Mouse (Mus musculus) adipose tissue, adult 10 weeks (tissue): ENCODE results near the gene Olfr615. TPM values are rescaled to one million over a fixed set of nuclear protein-coding genes. Genes with fewer than 3 reads are reported as not detected.

Experiments
- polyA plus RNA-seq: library from polyadenylated mRNA; stranded (reverse); fragments of 350-450 nt; fragmentation: Illumina TruSeq; extraction: RNeasy Lipid Tissue Mini Kit (QIAGEN cat#74804); gene quantifications from one replicate; pipeline ENCODE4 v1.2.3, GENCODE M21; 2014; ENCODE audit warnings: low read depth, low replicate concordance

Olfr615 gene
- not detected for polyA plus RNA-seq

GRCm38 (mm10) chr7:103555779-103556178, at the start of gene Olfr615:
Olfr615 (plus strand) TSS chr7:103556079.

GRCm38 (mm10) chr7:103512022-103512421, 43.9 kb upstream of the Olfr615 start, which contains the start of gene Olfr610:
Olfr610 (minus strand) TSS chr7:103512122.

GRCm38 (mm10) chr7:103520746-103521145, 35.1 kb upstream of the Olfr615 start, which contains the start of gene Olfr611:
Olfr611 (minus strand) TSS chr7:103520846.

GRCm38 (mm10) chr7:103542617-103543016, 13.3 kb upstream of the Olfr615 start, which contains the start of gene Olfr612:
Olfr612 (minus strand) TSS chr7:103542717.

GRCm38 (mm10) chr7:103547774-103548173, 8.1 kb upstream of the Olfr615 start, which contains the start of gene Olfr613:
Olfr613 (plus strand) TSS chr7:103548074.

GRCm38 (mm10) chr7:103569043-103569442, 13.2 kb downstream of the Olfr615 start, which contains the start of gene Olfr616:
Olfr616 (minus strand) TSS chr7:103569143.

GRCm38 (mm10) chr7:103572761-103573160, 16.9 kb downstream of the Olfr615 start, which contains the start of gene Olfr617:
Olfr617 (plus strand) TSS chr7:103573061.

GRCm38 (mm10) chr7:103589803-103590202, 33.9 kb downstream of the Olfr615 start, which contains the start of gene Olfr618:
Olfr618 (plus strand) TSS chr7:103590103.

GRCm38 (mm10) chr7:103600275-103600674, 44.4 kb downstream of the Olfr615 start, which contains the start of gene Olfr619:
Olfr619 (plus strand) TSS chr7:103600575.

GRCm38 (mm10) chr7:103612434-103612833, 56.6 kb downstream of the Olfr615 start, which contains the start of gene Olfr620:
Olfr620 (minus strand) TSS chr7:103612534.

Other genes with a start within 250 kb of the Olfr615 start
- not detected for gene Olfr597, start 239.8 kb upstream of the Olfr615 start, polyA plus RNA-seq
- not detected for gene Olfr598, start 232.5 kb upstream of the Olfr615 start, polyA plus RNA-seq
- gene Olfr599, start 220.2 kb upstream of the Olfr615 start, polyA plus RNA-seq = not detected
- gene Olfr600, start 206.4 kb upstream of the Olfr615 start, polyA plus RNA-seq = not detected
- gene Olfr601, start 193.4 kb upstream of the Olfr615 start, polyA plus RNA-seq = not detected
- gene Olfr603, start 169.9 kb upstream of the Olfr615 start, polyA plus RNA-seq = not detected
- gene Usp17lc, start 141.0 kb upstream of the Olfr615 start, polyA plus RNA-seq = not detected
- not detected for gene Olfr605, start 110.6 kb upstream of the Olfr615 start, polyA plus RNA-seq
- gene Olfr606, start 107.0 kb upstream of the Olfr615 start, polyA plus RNA-seq = not detected
- gene Olfr607, start 91.9 kb upstream of the Olfr615 start, polyA plus RNA-seq = not detected
- gene Olfr608, start 86.2 kb upstream of the Olfr615 start, polyA plus RNA-seq = not detected
- gene Olfr609, start 58.0 kb upstream of the Olfr615 start, polyA plus RNA-seq = not detected
- gene Olfr610, start 44.0 kb upstream of the Olfr615 start, polyA plus RNA-seq = not detected
- gene Olfr611, start 35.2 kb upstream of the Olfr615 start, polyA plus RNA-seq = not detected
- gene Olfr612, start 13.4 kb upstream of the Olfr615 start, polyA plus RNA-seq = not detected
- gene Olfr613, start 8.0 kb upstream of the Olfr615 start, polyA plus RNA-seq = not detected
- not detected for gene Olfr616, start 13.1 kb downstream of the Olfr615 start, polyA plus RNA-seq
- not detected for gene Olfr617, start 17.0 kb downstream of the Olfr615 start, polyA plus RNA-seq
- not detected for gene Olfr618, start 34.0 kb downstream of the Olfr615 start, polyA plus RNA-seq
- gene Olfr619, start 44.5 kb downstream of the Olfr615 start, polyA plus RNA-seq = not detected
- gene Olfr620, start 56.5 kb downstream of the Olfr615 start, polyA plus RNA-seq = not detected
- gene Olfr622, start 86.6 kb downstream of the Olfr615 start, polyA plus RNA-seq = not detected
- not detected for gene Olfr623, start 107.6 kb downstream of the Olfr615 start, polyA plus RNA-seq
- 0.11 TPM for gene Olfr624, start 115.1 kb downstream of the Olfr615 start, polyA plus RNA-seq
- gene Olfr625-ps1, start 126.6 kb downstream of the Olfr615 start, polyA plus RNA-seq = not detected
- not detected for gene Olfr243, start 158.6 kb downstream of the Olfr615 start, polyA plus RNA-seq
- gene Olfr628, start 174.3 kb downstream of the Olfr615 start, polyA plus RNA-seq = not detected
- gene Olfr629, start 188.9 kb downstream of the Olfr615 start, polyA plus RNA-seq = not detected
- gene Olfr630, start 201.3 kb downstream of the Olfr615 start, polyA plus RNA-seq = not detected
- gene Olfr69, start 215.5 kb downstream of the Olfr615 start, polyA plus RNA-seq = not detected
- not detected for gene Olfr68, start 223.6 kb downstream of the Olfr615 start, polyA plus RNA-seq
- gene Olfr67, start 235.7 kb downstream of the Olfr615 start, polyA plus RNA-seq = not detected